Mouse (Mus musculus): ENCODE measurements around the gene Prc1.

DNA sequence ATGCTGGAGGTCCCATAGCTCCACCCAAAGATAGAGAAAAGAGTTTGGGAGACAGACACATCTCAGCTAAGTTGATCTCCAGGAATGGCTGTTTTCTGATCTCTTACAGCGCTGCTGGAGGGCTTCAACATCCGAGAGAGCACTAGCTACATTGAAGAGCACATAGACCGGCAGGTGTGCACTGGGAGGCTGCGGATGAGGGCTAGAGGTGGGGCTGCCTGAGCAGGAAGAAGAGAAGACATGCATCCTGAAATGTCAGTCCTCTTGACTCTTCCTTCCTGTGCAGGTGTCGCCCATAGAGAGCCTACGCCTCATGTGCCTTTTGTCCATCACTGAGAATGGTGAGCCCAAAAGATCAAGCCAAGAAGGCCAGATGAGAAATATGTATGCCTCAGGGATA lies 8.5 kb upstream of the Prc1 start:
- TF ChIP-seq CTCF (IDR thresholded peaks at IDR 0.05; ENCODE audit: low read depth, low read length): no peak
- TF ChIP-seq POLR2A (IDR thresholded peaks at IDR 0.05; ENCODE audit: borderline replicate concordance, low read depth, low read length): no peak

All from bone marrow macrophage, adult 2 months (primary cell).